Mouse (Mus musculus): ENCODE measurements around the gene Vwce. TPM values are rescaled to one million over a fixed set of nuclear protein-coding genes. Genes with fewer than 3 reads are reported as not detected.
A peak's percentile ranks its signal among the peaks of the same experiment; 100 is the strongest.

Vwce gene
- polyA plus RNA-seq (2014; fragmentation: Nextera tagmentation; extraction: Ambion mirVana) = 1.1 and 1.9 TPM in 2 replicates

DNA sequence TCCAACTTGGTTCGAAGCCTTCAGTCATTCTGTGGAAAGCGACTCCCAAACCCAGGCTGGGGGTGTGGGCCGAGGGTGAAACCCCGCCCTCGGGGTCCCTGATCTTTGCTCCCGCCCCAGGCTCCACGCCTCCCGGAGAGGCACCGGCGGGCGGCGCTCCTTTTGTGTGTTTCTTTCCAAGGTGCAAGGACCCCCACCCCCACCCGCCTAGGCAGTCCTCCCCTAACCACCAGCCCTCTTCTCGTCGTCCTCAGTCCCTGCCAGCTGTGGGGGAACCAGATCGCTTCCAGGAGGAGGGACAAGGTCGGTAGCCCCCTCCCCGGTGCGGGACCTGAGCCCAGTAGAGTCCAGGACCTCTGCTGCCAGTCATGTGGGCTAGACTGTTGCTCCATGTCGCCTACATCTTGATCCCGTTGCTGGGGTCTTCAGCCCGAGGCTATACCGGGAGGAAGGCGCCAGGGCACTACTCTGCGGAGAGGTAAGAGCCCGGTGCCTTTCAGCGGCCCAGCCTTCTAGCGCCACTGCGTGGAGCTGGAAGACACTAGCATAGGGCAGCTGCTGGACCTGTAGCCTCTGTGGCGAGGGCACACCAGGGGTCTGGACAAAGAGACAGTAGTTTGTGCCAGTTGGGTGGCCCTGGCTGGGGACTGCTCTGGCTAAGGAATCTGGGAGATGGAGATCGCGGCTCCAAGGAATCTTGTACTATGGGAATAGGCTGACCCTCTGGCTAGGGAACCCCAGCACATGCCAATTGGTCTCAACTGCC, at the start of gene Vwce:
TSS of gene Vwce (plus strand) at position 108 of the 766 bp plus-strand sequence.
- Histone ChIP-seq H3K4me2 (replicated peaks; ENCODE audit: low read depth, low read length) (peak within 1 kb of the TSS; percentile 99), H3K9ac (replicated peaks; ENCODE audit: low read depth, low read length) (peak within 1 kb of the TSS; percentile 40), H3K4me1 (ENCODE audit: control insufficient read depth, insufficient read depth, low read length) (peaks cover 12% of the 10 kb centered on the region; the same call in 1 of the 2 replicates), H3K36me3 (ENCODE audit: control insufficient read depth, insufficient read depth, low read length) (peaks cover 13% of the 10 kb centered on the region), H3K27me3 (ENCODE audit: control insufficient read depth, insufficient read depth, low read length) (no peaks in the 10 kb centered on the region), H3K4me3 (ENCODE audit: low read depth, low read length) (peak within 1 kb of the TSS; percentile 37), H3K27ac (ENCODE audit: low read length) (peak within 1 kb of the TSS; percentile 11; the same call in 1 of the 2 replicates), H3K9me3 (ENCODE audit: control insufficient read depth, low read depth, low read length) (no peaks in the 10 kb centered on the region)
- 2% methylated on average over 32 of the region's 32 CpGs for WGBS
- ATAC-seq (ENCODE audit: insufficient number of reproducible peaks, insufficient read depth, low FRiP score, low read depth) = peak; percentile 73

DNA sequence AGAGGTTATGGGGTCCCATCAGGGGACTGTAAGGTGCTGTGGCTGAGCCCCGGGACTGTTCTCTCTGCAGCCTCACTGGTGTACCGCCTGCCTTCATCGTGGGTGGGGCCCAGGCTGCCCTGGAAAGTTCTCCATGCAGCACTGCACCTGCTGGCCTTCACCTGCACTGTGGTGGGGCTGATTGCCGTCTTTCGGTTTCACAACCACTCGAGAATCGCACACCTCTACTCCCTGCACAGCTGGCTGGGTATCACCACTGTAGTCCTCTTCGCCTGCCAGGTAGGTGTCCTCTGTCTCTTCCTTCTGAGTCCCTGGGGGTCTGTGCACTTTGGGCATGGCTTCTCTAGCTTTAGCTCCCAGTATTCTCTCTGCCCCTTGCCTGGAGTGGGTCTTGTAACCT, 48.9 kb upstream of the Vwce start:
- Histone ChIP-seq H3K4me2 (replicated peaks; ENCODE audit: low read depth, low read length) (no peak overlapping the region), H3K27me3 (ENCODE audit: control insufficient read depth, insufficient read depth, low read length) (no peaks in the 10 kb centered on the region), H3K4me1 (ENCODE audit: control insufficient read depth, insufficient read depth, low read length) (no peaks in the 10 kb centered on the region), H3K9ac (replicated peaks; ENCODE audit: low read depth, low read length) (no peak overlapping the region), H3K4me3 (ENCODE audit: low read depth, low read length) (no peak overlapping the region), H3K9me3 (ENCODE audit: control insufficient read depth, low read depth, low read length) (no peaks in the 10 kb centered on the region), H3K27ac (ENCODE audit: low read length) (no peak overlapping the region), H3K36me3 (ENCODE audit: control insufficient read depth, insufficient read depth, low read length) (no peaks in the 10 kb centered on the region)
- WGBS = 87% methylated on average over 8 of the region's 8 CpGs
- no peak for ATAC-seq (ENCODE audit: insufficient number of reproducible peaks, insufficient read depth, low FRiP score, low read depth)

DNA sequence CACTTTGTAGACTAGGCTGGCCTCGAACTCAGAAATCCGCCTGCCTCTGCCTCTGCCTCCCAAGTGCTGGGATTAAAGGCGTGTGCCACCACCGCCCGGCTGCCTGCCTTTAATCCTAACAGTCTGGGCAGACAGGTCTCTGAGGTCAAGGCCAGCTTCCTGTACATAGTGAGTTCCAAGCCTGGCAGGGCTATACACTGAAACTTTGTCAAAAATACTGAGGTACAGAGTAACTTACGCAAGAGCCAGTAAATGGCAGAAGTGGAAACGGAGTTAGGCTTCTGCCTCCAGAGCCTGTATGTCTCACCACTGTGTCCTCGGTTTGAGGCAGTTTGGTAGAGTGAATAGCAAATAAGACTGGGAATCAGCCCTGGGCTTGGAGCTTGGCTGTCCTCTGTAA, 46.8 kb upstream of the Vwce start:
- Histone ChIP-seq H3K9me3 (ENCODE audit: control insufficient read depth, low read depth, low read length) (no peaks in the 10 kb centered on the region), H3K27ac (ENCODE audit: low read length) (no peak overlapping the region), H3K9ac (replicated peaks; ENCODE audit: low read depth, low read length) (no peak overlapping the region), H3K4me2 (replicated peaks; ENCODE audit: low read depth, low read length) (no peak overlapping the region), H3K27me3 (ENCODE audit: control insufficient read depth, insufficient read depth, low read length) (no peaks in the 10 kb centered on the region), H3K4me3 (ENCODE audit: low read depth, low read length) (no peak overlapping the region), H3K36me3 (ENCODE audit: control insufficient read depth, insufficient read depth, low read length) (no peaks in the 10 kb centered on the region), H3K4me1 (ENCODE audit: control insufficient read depth, insufficient read depth, low read length) (no peaks in the 10 kb centered on the region)
- no peak for ATAC-seq (ENCODE audit: insufficient number of reproducible peaks, insufficient read depth, low FRiP score, low read depth)
- 84% methylated on average over 8 of the region's 8 CpGs for WGBS

DNA sequence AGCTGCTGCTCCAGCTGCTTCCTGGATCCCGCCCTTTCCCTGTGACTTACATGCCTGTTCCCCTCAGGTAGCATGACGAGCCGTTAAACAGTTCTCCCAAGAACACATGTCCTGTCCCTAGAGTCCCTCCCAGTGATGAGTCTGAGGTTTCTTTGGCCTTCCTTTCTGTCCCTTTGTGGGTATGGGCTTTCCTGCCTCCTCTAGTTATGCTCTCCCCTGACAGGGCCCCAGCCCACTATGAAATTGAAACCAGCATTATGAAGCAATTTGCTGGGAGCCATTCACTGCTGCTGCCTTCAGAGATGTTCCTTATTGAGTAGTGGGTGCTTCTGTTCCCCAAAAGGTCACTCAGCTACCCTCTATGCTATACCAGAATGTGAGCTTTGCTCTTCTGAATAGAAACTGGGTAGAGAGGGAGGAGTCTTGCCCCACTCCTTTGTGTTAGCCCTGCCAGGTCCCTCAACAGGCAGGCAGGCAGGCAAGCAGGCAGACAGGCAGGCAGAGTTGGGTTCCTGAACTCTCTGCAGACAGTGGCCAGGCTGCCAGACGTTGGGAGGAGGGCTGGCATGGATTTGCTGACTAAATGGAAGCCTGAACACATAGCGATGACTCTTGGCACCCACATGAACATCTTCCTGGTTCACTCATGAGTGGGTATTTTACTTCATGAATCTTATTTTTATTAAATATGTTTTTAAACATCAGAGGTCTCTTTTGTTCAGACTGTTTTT, 44.7 kb upstream of the Vwce start:
- Histone ChIP-seq H3K27me3 (ENCODE audit: control insufficient read depth, insufficient read depth, low read length) (no peaks in the 10 kb centered on the region), H3K4me2 (replicated peaks; ENCODE audit: low read depth, low read length) (no peak overlapping the region), H3K4me1 (ENCODE audit: control insufficient read depth, insufficient read depth, low read length) (no peaks in the 10 kb centered on the region), H3K4me3 (ENCODE audit: low read depth, low read length) (no peak overlapping the region), H3K36me3 (ENCODE audit: control insufficient read depth, insufficient read depth, low read length) (no peaks in the 10 kb centered on the region), H3K27ac (ENCODE audit: low read length) (no peak overlapping the region), H3K9me3 (ENCODE audit: control insufficient read depth, low read depth, low read length) (no peaks in the 10 kb centered on the region), H3K9ac (replicated peaks; ENCODE audit: low read depth, low read length) (no peak overlapping the region)
- WGBS = 72% methylated on average over 5 of the region's 5 CpGs
- ATAC-seq (ENCODE audit: insufficient number of reproducible peaks, insufficient read depth, low FRiP score, low read depth) = no peak

DNA sequence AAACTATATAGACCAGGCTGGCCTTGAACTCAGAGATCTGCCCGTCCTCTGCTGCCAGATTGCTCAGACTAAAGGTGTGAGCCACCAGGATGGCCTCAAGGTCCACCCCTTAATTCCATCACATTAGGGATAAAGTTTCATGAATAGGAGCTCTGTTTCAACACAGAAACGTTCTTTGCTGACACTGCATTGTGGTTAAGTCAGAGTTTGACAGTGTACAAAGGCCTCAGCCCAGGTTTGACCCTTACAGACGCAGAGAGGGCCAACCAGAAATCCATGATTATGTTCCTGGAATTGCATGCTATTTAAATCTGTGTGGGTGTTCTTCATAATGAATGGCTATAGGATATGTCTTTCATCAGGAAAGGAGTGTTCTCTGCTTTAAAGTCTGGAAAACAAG, 43.7 kb upstream of the Vwce start:
- no peak overlapping the region for H3K9ac ChIP-seq (replicated peaks; ENCODE audit: low read depth, low read length)
- H3K9me3 ChIP-seq (ENCODE audit: control insufficient read depth, low read depth, low read length) = no peaks in the 10 kb centered on the region
- H3K27me3 ChIP-seq (ENCODE audit: control insufficient read depth, insufficient read depth, low read length) = no peaks in the 10 kb centered on the region
- no peak for ATAC-seq (ENCODE audit: insufficient number of reproducible peaks, insufficient read depth, low FRiP score, low read depth)
- 63% methylated on average over 3 of the region's 3 CpGs for WGBS
- peaks cover 3% of the 10 kb centered on the region; the same call in 1 of the 2 replicates for H3K36me3 ChIP-seq (ENCODE audit: control insufficient read depth, insufficient read depth, low read length)
- H3K4me2 ChIP-seq (replicated peaks; ENCODE audit: low read depth, low read length) = no peak overlapping the region
- H3K4me1 ChIP-seq (ENCODE audit: control insufficient read depth, insufficient read depth, low read length) = no peaks in the 10 kb centered on the region
- H3K27ac ChIP-seq (ENCODE audit: low read length) = no peak overlapping the region
- no peak overlapping the region for H3K4me3 ChIP-seq (ENCODE audit: low read depth, low read length)

DNA sequence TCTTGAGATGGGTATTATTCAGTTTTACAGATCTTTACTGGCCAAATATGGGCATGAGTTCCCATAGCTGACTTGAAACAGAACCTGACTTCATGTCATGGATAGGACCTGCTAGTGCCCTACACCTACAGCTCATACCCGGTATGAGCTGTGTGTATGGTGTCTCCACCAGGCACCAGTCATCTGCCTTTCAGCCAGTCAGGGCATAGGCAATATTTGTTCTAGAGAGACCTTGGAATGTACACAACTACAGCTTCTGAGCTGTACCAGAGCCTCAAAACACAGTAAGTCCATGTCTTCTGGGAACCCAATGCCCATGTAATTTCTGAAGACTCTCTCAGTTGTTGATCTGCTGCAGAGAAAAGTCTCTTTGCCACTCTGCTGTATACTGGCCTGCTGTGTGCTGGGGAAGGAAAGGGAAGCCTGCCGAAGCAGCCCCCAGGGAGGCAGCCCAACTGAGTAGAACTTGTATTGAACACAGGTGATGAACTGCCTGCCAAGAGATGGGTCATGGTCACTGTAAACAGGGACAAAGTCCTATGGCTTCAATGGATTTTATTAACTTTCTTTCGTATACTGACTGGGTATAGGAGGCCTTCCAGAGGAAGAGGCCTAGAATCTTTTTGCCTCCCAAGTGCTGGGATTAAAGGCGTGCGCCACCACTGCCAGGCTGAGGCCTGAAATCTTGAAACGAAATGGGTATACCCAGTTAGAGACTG, 42.2 kb upstream of the Vwce start:
- 89% methylated on average over 6 of the region's 6 CpGs for WGBS
- Histone ChIP-seq H3K9me3 (ENCODE audit: control insufficient read depth, low read depth, low read length) (no peaks in the 10 kb centered on the region), H3K27me3 (ENCODE audit: control insufficient read depth, insufficient read depth, low read length) (no peaks in the 10 kb centered on the region), H3K9ac (replicated peaks; ENCODE audit: low read depth, low read length) (no peak overlapping the region), H3K36me3 (ENCODE audit: control insufficient read depth, insufficient read depth, low read length) (peaks cover 4% of the 10 kb centered on the region; the same call in 1 of the 2 replicates), H3K4me1 (ENCODE audit: control insufficient read depth, insufficient read depth, low read length) (no peaks in the 10 kb centered on the region), H3K4me2 (replicated peaks; ENCODE audit: low read depth, low read length) (no peak overlapping the region), H3K27ac (ENCODE audit: low read length) (no peak overlapping the region), H3K4me3 (ENCODE audit: low read depth, low read length) (no peak overlapping the region)
- ATAC-seq (ENCODE audit: insufficient number of reproducible peaks, insufficient read depth, low FRiP score, low read depth) = no peak

DNA sequence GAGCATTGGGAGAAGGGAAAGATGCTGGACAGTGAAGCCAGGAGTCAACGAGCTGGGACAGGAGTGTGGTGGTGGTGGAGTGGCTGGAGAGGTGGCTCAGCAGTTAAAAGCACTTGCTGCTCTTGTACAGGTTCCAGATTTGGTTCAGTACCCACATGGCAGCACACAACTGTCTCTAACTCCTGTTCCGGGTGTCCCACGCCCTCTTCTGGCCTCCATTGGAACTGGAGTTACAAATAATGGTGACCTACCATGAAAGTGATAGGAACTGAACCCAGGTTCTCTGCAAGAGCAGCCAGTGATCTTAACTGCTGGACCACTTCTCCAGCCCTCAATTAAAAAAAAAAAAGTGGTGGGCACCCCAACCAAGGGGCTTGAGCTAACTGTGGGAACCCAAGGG, 35.8 kb upstream of the Vwce start:
- no peak overlapping the region for H3K4me2 ChIP-seq (replicated peaks; ENCODE audit: low read depth, low read length)
- H3K9ac ChIP-seq (replicated peaks; ENCODE audit: low read depth, low read length) = no peak overlapping the region
- no peaks in the 10 kb centered on the region for H3K27me3 ChIP-seq (ENCODE audit: control insufficient read depth, insufficient read depth, low read length)
- ATAC-seq (ENCODE audit: insufficient number of reproducible peaks, insufficient read depth, low FRiP score, low read depth) = no peak
- WGBS = 40% methylated on average over 3 of the region's 3 CpGs
- peaks cover 6% of the 10 kb centered on the region; the same call in 1 of the 2 replicates for H3K4me1 ChIP-seq (ENCODE audit: control insufficient read depth, insufficient read depth, low read length)
- H3K27ac ChIP-seq (ENCODE audit: low read length) = no peak overlapping the region
- no peak overlapping the region for H3K4me3 ChIP-seq (ENCODE audit: low read depth, low read length)
- peaks cover 4% of the 10 kb centered on the region; the same call in 1 of the 2 replicates for H3K36me3 ChIP-seq (ENCODE audit: control insufficient read depth, insufficient read depth, low read length)
- H3K9me3 ChIP-seq (ENCODE audit: control insufficient read depth, low read depth, low read length) = no peaks in the 10 kb centered on the region

DNA sequence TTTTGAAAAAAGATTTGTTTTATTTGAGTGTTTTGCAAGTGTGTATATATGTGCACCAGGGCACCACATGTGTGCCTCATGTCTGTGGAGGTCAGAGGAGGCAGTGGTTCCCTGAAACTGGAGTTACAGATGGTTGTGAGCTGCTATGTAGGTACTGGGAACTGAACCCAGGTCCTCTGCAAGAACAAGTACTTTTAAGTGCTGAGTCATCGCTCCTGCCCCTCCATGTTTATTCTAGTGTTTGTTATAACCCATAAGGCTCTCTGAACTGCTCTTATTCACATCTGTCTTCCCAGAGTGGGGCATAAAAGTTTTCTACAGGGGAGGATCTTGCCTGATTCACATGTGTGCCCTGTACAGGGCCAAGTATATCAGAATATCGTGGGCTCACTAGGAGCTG, 34.4 kb upstream of the Vwce start:
- no peak overlapping the region for H3K4me2 ChIP-seq (replicated peaks; ENCODE audit: low read depth, low read length)
- WGBS = 90% methylated on average over 2 of the region's 2 CpGs
- H3K4me1 ChIP-seq (ENCODE audit: control insufficient read depth, insufficient read depth, low read length) = peaks cover 18% of the 10 kb centered on the region; the same call in 1 of the 2 replicates
- H3K27me3 ChIP-seq (ENCODE audit: control insufficient read depth, insufficient read depth, low read length) = no peaks in the 10 kb centered on the region
- H3K4me3 ChIP-seq (ENCODE audit: low read depth, low read length) = no peak overlapping the region
- H3K9me3 ChIP-seq (ENCODE audit: control insufficient read depth, low read depth, low read length) = no peaks in the 10 kb centered on the region
- H3K27ac ChIP-seq (ENCODE audit: low read length) = no peak overlapping the region
- ATAC-seq (ENCODE audit: insufficient number of reproducible peaks, insufficient read depth, low FRiP score, low read depth) = no peak
- H3K9ac ChIP-seq (replicated peaks; ENCODE audit: low read depth, low read length) = no peak overlapping the region
- H3K36me3 ChIP-seq (ENCODE audit: control insufficient read depth, insufficient read depth, low read length) = peaks cover 4% of the 10 kb centered on the region; the same call in 1 of the 2 replicates

Data from stomach, embryonic 14.5 days (tissue).